Mouse (Mus musculus) small intestine, adult 2 months (tissue): ENCODE data around the gene Wdr19.
"Not testable (repeated sequence)": the region's sequence is repeated elsewhere in the genome, so short reads cannot be mapped to it uniquely, and the experiment has no call there.

Experiments used
- CTCF ChIP-seq: fragments of 200-500 bp; IDR thresholded peaks from 2 replicates; pipeline ENCODE4 v1.5.1; 2012; ENCODE audit warnings: low read depth, mild to moderate bottlenecking, control low read depth, inconsistent platforms, low read length, moderate library complexity, mixed read lengths; ENCODE audit not compliant: insufficient replicate concordance, insufficient read length; ENCODE audit errors: extremely low read depth
- POLR2A ChIP-seq: fragments of 200-500 bp; IDR thresholded peaks from 2 replicates; pipeline ENCODE4 v1.6.1; 2012; ENCODE audit warnings: low read depth, mild to moderate bottlenecking, control low read depth, inconsistent platforms, low read length, moderate library complexity

GRCm38 (mm10) chr5:65289009-65289408 lies 89.5 kb downstream of the Wdr19 start:
- not testable (repeated sequence) for TF ChIP-seq POLR2A, CTCF
